Mouse (Mus musculus) heart, adult 2 months (tissue): ENCODE measurements around the gene Il25.

Experiments
- CTCF ChIP-seq: fragments of 200-600 bp; IDR thresholded peaks from 2 replicates; pipeline ENCODE4 v1.8.1; 2022; ENCODE audit warnings: antibody characterized with exemption, mild to moderate bottlenecking, moderate library complexity
- POLR2A ChIP-seq: fragments of 200-500 bp; IDR thresholded peaks from 2 replicates; pipeline ENCODE4 v1.6.1; 2011; ENCODE audit warnings: mild to moderate bottlenecking, low read depth, low read length, control low read depth; ENCODE audit not compliant: insufficient read depth

DNA sequence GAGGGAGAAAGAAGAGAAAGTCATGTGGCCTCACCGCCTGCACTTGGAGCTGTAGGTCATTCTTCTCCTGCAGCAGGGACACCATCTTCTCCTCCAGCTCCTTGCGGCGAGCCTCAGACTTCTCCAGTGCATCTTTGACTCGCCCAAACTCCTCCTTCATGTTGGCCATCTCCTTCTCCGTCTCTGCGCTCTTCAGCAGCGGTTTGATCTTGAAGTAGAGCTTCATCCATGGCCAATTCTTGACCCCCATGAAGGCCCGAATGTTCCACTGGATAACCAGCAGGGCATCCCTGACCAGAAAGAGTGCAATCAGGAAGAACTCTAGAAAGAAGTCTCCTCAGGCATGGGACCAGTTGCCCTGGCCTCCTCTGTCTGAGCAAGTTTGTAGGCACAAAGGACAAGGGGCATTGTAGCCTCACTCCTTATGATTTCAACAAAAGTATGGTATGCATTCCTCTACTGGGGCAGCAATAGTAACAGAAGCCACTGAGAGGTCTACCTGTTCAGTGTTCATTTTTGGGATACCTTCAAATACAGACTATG is 21.2 kb downstream of the Il25 start:
- peak; percentile 85; the same call in 1 of the 2 replicates for TF ChIP-seq POLR2A
- no peak for TF ChIP-seq CTCF
